Mouse (Mus musculus): ENCODE measurements around the gene Commd2. TPM values are rescaled to one million over a fixed set of nuclear protein-coding genes. Genes with fewer than 3 reads are reported as not detected.
A peak's percentile ranks its signal among the peaks of the same experiment; 100 is the strongest.

The Commd2 gene
- polyA plus RNA-seq, 1 experiment from 2014 or later: 84.7 TPM

DNA sequence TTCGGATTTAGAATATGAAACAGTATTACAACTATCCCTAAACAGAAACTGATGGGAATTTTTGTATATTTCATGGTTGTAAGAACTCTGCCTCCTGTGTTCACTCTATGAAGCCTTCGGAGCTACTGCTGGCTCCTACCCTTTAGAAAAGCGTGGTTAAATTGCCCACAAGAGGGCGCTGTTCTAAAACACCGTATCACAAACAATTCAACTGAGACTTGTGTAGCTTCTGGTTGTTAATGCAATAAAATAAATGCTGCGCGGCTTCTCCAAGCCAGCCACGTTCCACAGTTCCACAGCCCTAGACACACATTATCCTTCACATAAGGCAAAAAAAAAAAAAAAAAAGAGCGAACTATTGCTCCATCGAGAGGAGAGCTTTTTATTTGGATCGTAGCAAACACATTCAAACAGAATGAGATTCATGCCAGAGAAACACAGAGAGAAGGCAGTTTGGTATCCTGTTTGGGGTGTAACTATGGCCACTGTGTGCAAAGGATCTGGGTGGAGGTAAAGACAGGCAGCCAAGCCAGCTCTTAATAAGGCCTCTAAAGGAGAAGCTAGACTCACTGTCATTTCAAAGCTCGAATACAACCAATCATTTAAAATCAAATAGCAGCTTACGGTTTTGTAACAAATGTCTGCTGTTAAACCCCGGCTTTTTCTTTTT is 15.7 kb upstream of the Commd2 start:
- no peaks in the 10 kb centered on the region for H3K9me3 ChIP-seq (ENCODE audit: control insufficient read depth, low read length)
- H3K27ac ChIP-seq (replicated peaks; ENCODE audit: low read depth, low read length): no peak overlapping the region
- no peaks in the 10 kb centered on the region for H3K36me3 ChIP-seq (ENCODE audit: control insufficient read depth, insufficient read depth, low read length)
- peak; percentile 67; the same call in 1 of the 2 replicates for ATAC-seq (ENCODE audit: low read depth)
- no peaks in the 10 kb centered on the region for H3K4me1 ChIP-seq (ENCODE audit: control insufficient read depth, insufficient read depth, low read length)
- DNase-seq (ENCODE audit: low spot score): peak; percentile 90
- H3K27me3 ChIP-seq (replicated peaks; ENCODE audit: control insufficient read depth, insufficient read depth, low read length): no peaks in the 10 kb centered on the region
- H3K4me2 ChIP-seq (ENCODE audit: low read depth, low read length): peak overlapping the region; percentile 42
- peak overlapping the region; percentile 23; the same call in 1 of the 2 replicates for H3K4me3 ChIP-seq (ENCODE audit: low read depth, low read length)
- 32% methylated on average over 14 of the region's 14 CpGs for WGBS
- H3K9ac ChIP-seq (ENCODE audit: low read depth, low read length): no peak overlapping the region

DNA sequence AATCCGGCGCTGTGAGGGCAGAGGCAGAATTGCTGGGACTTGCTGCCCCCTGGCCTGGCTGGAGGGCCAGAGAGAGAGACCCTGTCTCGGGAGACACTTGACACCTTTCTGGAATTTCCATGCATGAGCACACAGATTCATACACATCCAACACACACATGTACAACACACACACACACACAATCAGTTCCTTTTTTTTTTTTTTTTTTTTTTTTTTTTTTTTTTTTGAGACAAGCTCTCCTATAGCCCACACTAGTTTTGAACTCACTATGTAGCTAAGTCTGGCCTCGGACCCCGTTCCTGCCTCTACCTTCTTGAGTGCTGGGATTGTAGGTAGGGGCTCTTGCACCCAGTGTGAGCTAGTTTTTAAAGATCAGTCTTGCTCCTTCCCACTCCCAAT is 14.4 kb upstream of the Commd2 start:
- ATAC-seq (ENCODE audit: low read depth): no peak
- Histone ChIP-seq H3K9ac (ENCODE audit: low read depth, low read length) (no peak overlapping the region), H3K36me3 (ENCODE audit: control insufficient read depth, insufficient read depth, low read length) (no peaks in the 10 kb centered on the region), H3K4me2 (ENCODE audit: low read depth, low read length) (no peak overlapping the region), H3K9me3 (ENCODE audit: control insufficient read depth, low read length) (no peaks in the 10 kb centered on the region), H3K4me1 (ENCODE audit: control insufficient read depth, insufficient read depth, low read length) (no peaks in the 10 kb centered on the region), H3K27ac (replicated peaks; ENCODE audit: low read depth, low read length) (no peak overlapping the region), H3K27me3 (replicated peaks; ENCODE audit: control insufficient read depth, insufficient read depth, low read length) (no peaks in the 10 kb centered on the region), H3K4me3 (ENCODE audit: low read depth, low read length) (no peak overlapping the region)
- no peak for DNase-seq (ENCODE audit: low spot score)
- WGBS: 88% methylated on average over 5 of the region's 5 CpGs

DNA sequence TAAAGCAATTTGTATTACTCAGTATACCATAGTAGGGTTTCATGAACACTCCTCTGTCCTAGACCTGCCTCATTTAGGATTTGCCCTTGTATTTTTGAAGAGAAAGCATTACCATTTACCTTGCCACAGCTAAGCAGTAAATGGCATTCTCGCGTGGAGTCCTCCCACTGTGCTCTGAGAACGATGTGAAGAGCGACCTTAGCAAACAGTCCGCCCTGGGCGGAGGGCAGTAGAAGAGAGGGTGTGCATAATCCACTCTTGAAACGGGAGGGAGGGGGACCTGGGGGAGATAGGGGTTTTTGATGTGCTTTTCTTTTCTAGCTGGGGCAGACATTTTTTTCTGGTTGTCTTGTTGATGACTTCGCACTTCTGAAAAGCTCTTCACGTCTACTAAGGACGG is 13.2 kb upstream of the Commd2 start:
- H3K9ac ChIP-seq (ENCODE audit: low read depth, low read length): no peak overlapping the region
- H3K4me3 ChIP-seq (ENCODE audit: low read depth, low read length): no peak overlapping the region
- no peak for ATAC-seq (ENCODE audit: low read depth)
- no peaks in the 10 kb centered on the region for H3K36me3 ChIP-seq (ENCODE audit: control insufficient read depth, insufficient read depth, low read length)
- H3K9me3 ChIP-seq (ENCODE audit: control insufficient read depth, low read length): no peaks in the 10 kb centered on the region
- 75% methylated on average over 10 of the region's 10 CpGs for WGBS
- no peak overlapping the region for H3K27ac ChIP-seq (replicated peaks; ENCODE audit: low read depth, low read length)
- no peaks in the 10 kb centered on the region for H3K27me3 ChIP-seq (replicated peaks; ENCODE audit: control insufficient read depth, insufficient read depth, low read length)
- no peak overlapping the region for H3K4me2 ChIP-seq (ENCODE audit: low read depth, low read length)
- no peak for DNase-seq (ENCODE audit: low spot score)
- H3K4me1 ChIP-seq (ENCODE audit: control insufficient read depth, insufficient read depth, low read length): no peaks in the 10 kb centered on the region

DNA sequence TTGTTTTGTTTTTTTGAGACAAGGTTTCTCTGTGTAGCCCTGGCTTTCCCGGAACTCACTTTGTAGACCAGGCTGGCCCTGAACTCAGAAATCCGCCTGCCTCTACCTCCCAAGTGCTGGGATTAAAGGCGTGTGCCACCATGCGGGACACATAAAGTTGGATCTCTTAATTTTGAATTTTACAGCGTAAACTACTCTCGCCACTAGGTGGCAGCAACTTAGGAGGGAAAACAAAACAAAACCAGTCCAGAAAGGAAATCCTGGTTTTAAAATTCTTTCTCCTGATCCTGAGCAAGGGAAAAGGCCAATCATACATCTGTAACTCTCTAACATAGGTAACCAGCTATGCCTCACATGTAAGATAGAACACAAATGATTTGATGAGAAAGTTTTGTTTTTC is 12.2 kb upstream of the Commd2 start:
- Histone ChIP-seq H3K27ac (replicated peaks; ENCODE audit: low read depth, low read length) (no peak overlapping the region), H3K9me3 (ENCODE audit: control insufficient read depth, low read length) (no peaks in the 10 kb centered on the region), H3K36me3 (ENCODE audit: control insufficient read depth, insufficient read depth, low read length) (no peaks in the 10 kb centered on the region), H3K9ac (ENCODE audit: low read depth, low read length) (no peak overlapping the region), H3K4me1 (ENCODE audit: control insufficient read depth, insufficient read depth, low read length) (no peaks in the 10 kb centered on the region), H3K27me3 (replicated peaks; ENCODE audit: control insufficient read depth, insufficient read depth, low read length) (no peaks in the 10 kb centered on the region), H3K4me2 (ENCODE audit: low read depth, low read length) (no peak overlapping the region), H3K4me3 (ENCODE audit: low read depth, low read length) (no peak overlapping the region)
- peak; percentile 79 for DNase-seq (ENCODE audit: low spot score)
- ATAC-seq (ENCODE audit: low read depth): no peak
- WGBS: 19% methylated on average over 6 of the region's 6 CpGs

DNA sequence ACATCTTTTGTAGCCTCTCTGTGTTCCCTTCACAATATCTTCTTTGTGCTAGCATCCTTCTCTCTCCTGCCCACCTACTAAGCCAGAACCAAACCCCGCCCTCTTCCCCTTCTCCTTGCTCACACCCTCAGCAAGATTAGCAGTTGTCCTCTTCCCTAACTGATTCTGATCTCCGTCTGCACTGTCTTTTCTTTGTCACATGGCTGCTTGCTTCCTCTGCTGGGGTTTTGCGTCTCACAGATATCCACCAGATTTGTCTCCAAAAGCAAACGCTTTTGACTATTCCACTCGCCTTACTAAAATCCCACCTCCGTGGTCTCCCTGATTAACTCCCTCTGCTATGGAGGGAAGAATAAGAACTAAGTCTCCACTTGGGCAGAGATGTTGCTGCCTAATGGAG is 7.1 kb upstream of the Commd2 start:
- H3K9me3 ChIP-seq (ENCODE audit: control insufficient read depth, low read length): no peaks in the 10 kb centered on the region
- no peak overlapping the region for H3K4me2 ChIP-seq (ENCODE audit: low read depth, low read length)
- no peaks in the 10 kb centered on the region for H3K4me1 ChIP-seq (ENCODE audit: control insufficient read depth, insufficient read depth, low read length)
- no peaks in the 10 kb centered on the region for H3K27me3 ChIP-seq (replicated peaks; ENCODE audit: control insufficient read depth, insufficient read depth, low read length)
- no peak overlapping the region for H3K27ac ChIP-seq (replicated peaks; ENCODE audit: low read depth, low read length)
- 68% methylated on average over 6 of the region's 6 CpGs for WGBS
- no peak for ATAC-seq (ENCODE audit: low read depth)
- H3K9ac ChIP-seq (ENCODE audit: low read depth, low read length): no peak overlapping the region
- no peaks in the 10 kb centered on the region for H3K36me3 ChIP-seq (ENCODE audit: control insufficient read depth, insufficient read depth, low read length)
- H3K4me3 ChIP-seq (ENCODE audit: low read depth, low read length): no peak overlapping the region
- DNase-seq (ENCODE audit: low spot score): no peak

DNA sequence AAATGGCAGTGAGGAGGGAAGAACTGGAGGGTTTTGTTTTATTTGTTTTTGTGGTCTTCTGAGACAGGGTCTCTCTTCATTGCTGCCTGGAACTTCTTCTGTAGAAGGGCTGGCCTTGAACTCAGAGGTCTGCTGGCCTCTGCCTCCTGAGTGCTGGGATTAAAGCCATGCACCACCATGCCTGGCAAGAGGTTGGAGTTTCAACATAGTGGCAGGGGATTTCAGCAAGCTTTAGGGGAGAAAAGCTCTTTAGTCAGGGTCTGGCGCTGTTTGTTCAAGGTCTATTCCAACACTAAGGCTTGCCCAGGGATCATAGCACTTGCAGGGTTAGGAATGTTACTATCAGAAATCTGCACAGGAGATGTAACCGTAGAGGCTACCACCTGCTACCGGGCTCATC is 2.1 kb upstream of the Commd2 start:
- 79% methylated on average over 3 of the region's 3 CpGs for WGBS
- DNase-seq (ENCODE audit: low spot score) (no peak), ATAC-seq (ENCODE audit: low read depth) (no peak)
- Histone ChIP-seq H3K36me3 (ENCODE audit: control insufficient read depth, insufficient read depth, low read length) (peaks cover 10% of the 10 kb centered on the region; the same call in 1 of the 2 replicates), H3K27ac (replicated peaks; ENCODE audit: low read depth, low read length) (no peak overlapping the region), H3K9me3 (ENCODE audit: control insufficient read depth, low read length) (no peaks in the 10 kb centered on the region), H3K4me3 (ENCODE audit: low read depth, low read length) (no peak overlapping the region), H3K4me2 (ENCODE audit: low read depth, low read length) (no peak overlapping the region), H3K4me1 (ENCODE audit: control insufficient read depth, insufficient read depth, low read length) (peaks cover 4% of the 10 kb centered on the region; the same call in 1 of the 2 replicates), H3K9ac (ENCODE audit: low read depth, low read length) (no peak overlapping the region), H3K27me3 (replicated peaks; ENCODE audit: control insufficient read depth, insufficient read depth, low read length) (no peaks in the 10 kb centered on the region)

DNA sequence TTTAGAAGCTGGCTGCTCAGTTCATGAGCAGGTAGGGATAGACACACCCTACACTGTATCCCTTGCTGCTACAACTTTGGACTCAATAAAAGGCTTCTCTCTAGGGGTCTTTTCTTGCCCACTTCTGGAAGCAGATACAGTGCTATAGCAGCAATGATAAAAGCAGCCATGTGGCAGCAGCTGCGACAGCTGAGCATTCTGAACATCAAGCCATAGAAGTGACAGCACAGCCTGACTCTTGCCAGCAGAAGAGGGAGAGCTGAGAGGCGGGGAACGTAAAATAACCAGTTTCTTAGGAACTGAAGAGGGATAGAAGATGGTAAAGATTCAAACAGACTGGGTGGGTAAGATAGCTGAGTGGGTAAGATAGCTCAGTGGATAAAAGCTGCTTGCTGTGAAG is 970 bp upstream of the Commd2 start:
- Histone ChIP-seq H3K4me3 (ENCODE audit: low read depth, low read length) (no peak overlapping the region), H3K4me1 (ENCODE audit: control insufficient read depth, insufficient read depth, low read length) (peaks cover 4% of the 10 kb centered on the region; the same call in 1 of the 2 replicates), H3K36me3 (ENCODE audit: control insufficient read depth, insufficient read depth, low read length) (peaks cover 13% of the 10 kb centered on the region), H3K9me3 (ENCODE audit: control insufficient read depth, low read length) (no peaks in the 10 kb centered on the region), H3K9ac (ENCODE audit: low read depth, low read length) (no peak overlapping the region), H3K27ac (replicated peaks; ENCODE audit: low read depth, low read length) (no peak overlapping the region), H3K27me3 (replicated peaks; ENCODE audit: control insufficient read depth, insufficient read depth, low read length) (no peaks in the 10 kb centered on the region), H3K4me2 (ENCODE audit: low read depth, low read length) (no peak overlapping the region)
- no peak for ATAC-seq (ENCODE audit: low read depth)
- 85% methylated on average over 3 of the region's 3 CpGs for WGBS
- DNase-seq (ENCODE audit: low spot score): peak; percentile 33

DNA sequence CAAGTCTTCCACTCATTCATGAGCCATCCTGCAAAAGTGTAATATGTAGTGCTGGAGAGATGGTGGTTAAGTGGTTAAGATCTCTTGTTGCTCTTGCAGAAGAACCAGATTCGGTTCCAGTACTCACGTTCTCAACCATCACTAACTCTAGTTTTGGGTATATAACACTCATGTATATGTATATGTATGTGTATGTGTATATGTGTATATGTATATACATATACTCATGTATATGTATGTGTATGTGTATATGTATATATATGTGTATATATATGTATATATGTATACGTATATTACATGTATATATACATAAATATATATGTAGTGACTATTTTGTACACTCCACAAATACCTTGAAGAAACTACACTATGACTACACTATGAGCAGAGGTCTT is 347 bp upstream of the Commd2 start:
- H3K4me2 ChIP-seq (ENCODE audit: low read depth, low read length): peak overlapping the region; percentile 63
- DNase-seq (ENCODE audit: low spot score): no peak
- WGBS: 62% methylated on average over 3 of the region's 3 CpGs
- H3K36me3 ChIP-seq (ENCODE audit: control insufficient read depth, insufficient read depth, low read length): peaks cover 13% of the 10 kb centered on the region
- H3K4me3 ChIP-seq (ENCODE audit: low read depth, low read length): peak overlapping the region; percentile 78
- H3K9ac ChIP-seq (ENCODE audit: low read depth, low read length): peak overlapping the region; percentile 77
- 0 out of 2 replicates have a peak, but pooled peaks have one; percentile 4 for ATAC-seq (ENCODE audit: low read depth)
- H3K27ac ChIP-seq (replicated peaks; ENCODE audit: low read depth, low read length): peak overlapping the region; percentile 78; the same call in 1 of the 2 replicates
- no peaks in the 10 kb centered on the region for H3K9me3 ChIP-seq (ENCODE audit: control insufficient read depth, low read length)
- no peaks in the 10 kb centered on the region for H3K27me3 ChIP-seq (replicated peaks; ENCODE audit: control insufficient read depth, insufficient read depth, low read length)
- H3K4me1 ChIP-seq (ENCODE audit: control insufficient read depth, insufficient read depth, low read length): peaks cover 4% of the 10 kb centered on the region; the same call in 1 of the 2 replicates

DNA sequence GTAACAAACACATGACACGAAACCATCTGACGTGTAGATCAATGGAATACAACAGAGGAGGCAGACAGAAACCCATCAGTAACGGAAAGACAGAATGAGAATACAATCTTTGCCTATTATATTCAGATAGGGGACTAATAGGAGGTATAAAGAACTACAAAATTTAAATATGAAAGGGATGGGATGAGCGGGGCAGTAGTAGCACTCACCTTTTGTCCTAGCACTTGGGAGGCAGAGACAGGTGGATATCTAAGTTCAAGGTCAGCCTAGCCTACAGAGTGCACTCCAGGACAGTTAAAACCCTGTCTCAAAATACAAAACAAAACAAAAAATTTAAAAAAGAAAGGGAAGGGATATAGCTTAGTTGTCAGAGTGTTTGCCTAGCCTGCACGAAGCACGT is 8.3 kb downstream of the Commd2 start:
- Histone ChIP-seq H3K9me3 (ENCODE audit: control insufficient read depth, low read length) (no peaks in the 10 kb centered on the region), H3K4me1 (ENCODE audit: control insufficient read depth, insufficient read depth, low read length) (no peaks in the 10 kb centered on the region), H3K27me3 (replicated peaks; ENCODE audit: control insufficient read depth, insufficient read depth, low read length) (no peaks in the 10 kb centered on the region), H3K27ac (replicated peaks; ENCODE audit: low read depth, low read length) (no peak overlapping the region), H3K4me2 (ENCODE audit: low read depth, low read length) (no peak overlapping the region), H3K36me3 (ENCODE audit: control insufficient read depth, insufficient read depth, low read length) (peaks cover 32% of the 10 kb centered on the region), H3K9ac (ENCODE audit: low read depth, low read length) (no peak overlapping the region), H3K4me3 (ENCODE audit: low read depth, low read length) (no peak overlapping the region)
- DNase-seq (ENCODE audit: low spot score): no peak
- 89% methylated on average over 6 of the region's 6 CpGs for WGBS
- no peak for ATAC-seq (ENCODE audit: low read depth)

Measured in embryonic facial prominence, embryonic 14.5 days (tissue).